Mouse (Mus musculus) hindbrain, postnatal 0 days (tissue): ENCODE data around the gene Ttll10. TPM values are rescaled to one million over a fixed set of nuclear protein-coding genes. Genes with fewer than 3 reads are reported as not detected.
A peak's percentile ranks its signal among the peaks of the same experiment; 100 is the strongest.

Source experiments
- ATAC-seq: fragments of 200-750 bp; cut with Nextera tagmentation; 2 replicates; pipeline ENCODE4 v1.8.0; 2017; ENCODE audit warnings: mild to moderate bottlenecking, moderate TSS enrichment, moderate library complexity
- DNase-seq: peaks from one replicate; pipeline ENCODE4 v3.0.0-alpha.2; 2015; ENCODE audit warnings: low spot score
- H3K27ac ChIP-seq: fragments of 300-500 bp; sonication (generic); 2 replicates; pipeline ENCODE4 v1.5.1; 2014; ENCODE audit warnings: mild to moderate bottlenecking
- H3K27me3 ChIP-seq: fragments of 300-500 bp; sonication (generic); 2 replicates; pipeline ENCODE4 v1.6.1; 2014; ENCODE audit warnings: low read length, mixed read lengths; ENCODE audit not compliant: insufficient read depth
- H3K36me3 ChIP-seq: fragments of 300-500 bp; sonication (generic); 2 replicates; pipeline ENCODE4 v1.6.1; 2014; ENCODE audit warnings: low read length, mixed read lengths; ENCODE audit not compliant: insufficient read depth
- H3K4me1 ChIP-seq: fragments of 300-500 bp; sonication (generic); 2 replicates; pipeline ENCODE4 v1.6.1; 2014; ENCODE audit warnings: antibody characterized with exemption, low read length, mixed read lengths; ENCODE audit not compliant: insufficient read depth
- H3K4me2 ChIP-seq: fragments of 300-500 bp; sonication (generic); 2 replicates; pipeline ENCODE4 v1.6.1; 2014; ENCODE audit warnings: low read depth, mild to moderate bottlenecking, low read length, moderate library complexity, mixed read lengths
- H3K4me3 ChIP-seq: fragments of 300-500 bp; sonication (generic); 2 replicates; pipeline ENCODE4 v1.5.1; 2014; ENCODE audit warnings: low read length
- H3K9ac ChIP-seq: fragments of 300-500 bp; sonication (generic); replicated peaks from 2 replicates; pipeline ENCODE4 v1.6.1; 2014; ENCODE audit warnings: mild to moderate bottlenecking, low read length, moderate library complexity, mixed read lengths
- H3K9me3 ChIP-seq: fragments of 300-500 bp; sonication (generic); 2 replicates; pipeline ENCODE4 v1.6.1; 2016; ENCODE audit warnings: low read length, mixed read lengths
- CTCF ChIP-seq: IDR thresholded peaks from 2 replicates; pipeline ENCODE4 v1.5.1; 2016; ENCODE audit warnings: antibody characterized with exemption, control low read depth, low read depth
- WGBS: fragments of 180-500 bp; shearing (Covaris S2); extraction: QIAGEN DNeasy Blood & Tissue Kit; methylation state at CpG from one replicate; pipeline ENCODE4 v1.1.7; 2014; 5-methylcytosine and 5-hydroxymethylcytosine counted together
- polyA plus RNA-seq: library from polyadenylated mRNA; unstranded; fragments of >200 nt; fragmentation: Nextera tagmentation; extraction: Ambion mirVana; gene quantifications from 2 replicates; pipeline ENCODE4 v1.2.1, GENCODE M21; 2015
- total RNA-seq: library from RNA; depleted of rRNA; stranded (reverse); fragments of >200 nt; gene quantifications from 2 replicates; pipeline ENCODE4 v1.2.3, GENCODE M21; 2014

Ttll10 gene
- total and polyA plus RNA-seq, 2 experiments from 2014 or later, result 0.08 to 0.26 TPM

GRCm38 (mm10) chr4:156067256-156067949 is 8.2 kb upstream of the Ttll10 start:
- DNase-seq, result no peak
- 67% methylated on average over 5 of the region's 5 CpGs for WGBS
- ATAC-seq, result no peak

GRCm38 (mm10) chr4:156065156-156065894 is 6.1 kb upstream of the Ttll10 start:
- Histone ChIP-seq H3K9me3 (no peaks in the 10 kb centered on the region), H3K27ac (no peak overlapping the region), H3K4me3 (no peak overlapping the region), H3K36me3 (no peaks in the 10 kb centered on the region), H3K9ac (no peak overlapping the region), H3K4me2 (no peak overlapping the region), H3K4me1 (no peaks in the 10 kb centered on the region), H3K27me3 (no peaks in the 10 kb centered on the region)
- 89% methylated on average over 10 of the region's 10 CpGs for WGBS
- TF ChIP-seq CTCF, result no peak
- no peak for DNase-seq
- no peak for ATAC-seq

More at GRCm38 (mm10) chr4:156067256-156067949, 8.2 kb upstream of the Ttll10 start:
- Histone ChIP-seq H3K27me3 (no peaks in the 10 kb centered on the region), H3K9ac (no peak overlapping the region), H3K36me3 (no peaks in the 10 kb centered on the region), H3K4me2 (no peak overlapping the region), H3K4me3 (no peak overlapping the region), H3K4me1 (no peaks in the 10 kb centered on the region), H3K9me3 (no peaks in the 10 kb centered on the region), H3K27ac (no peak overlapping the region)
- TF ChIP-seq CTCF, result no peak

GRCm38 (mm10) chr4:156064510-156064897 is 5.3 kb upstream of the Ttll10 start:
- DNase-seq, result no peak
- Histone ChIP-seq H3K4me2 (no peak overlapping the region), H3K9me3 (no peaks in the 10 kb centered on the region), H3K27ac (no peak overlapping the region), H3K36me3 (no peaks in the 10 kb centered on the region), H3K27me3 (no peaks in the 10 kb centered on the region), H3K9ac (no peak overlapping the region), H3K4me3 (no peak overlapping the region), H3K4me1 (no peaks in the 10 kb centered on the region)
- WGBS, result 87% methylated on average over 9 of the region's 9 CpGs
- ATAC-seq, result no peak
- no peak for TF ChIP-seq CTCF

GRCm38 (mm10) chr4:156063861-156064509 is 4.8 kb upstream of the Ttll10 start:
- 2% methylated on average over 4 of the region's 4 CpGs for WGBS
- Histone ChIP-seq H3K4me2 (no peak overlapping the region), H3K4me3 (no peak overlapping the region), H3K4me1 (no peaks in the 10 kb centered on the region), H3K27me3 (no peaks in the 10 kb centered on the region), H3K9me3 (no peaks in the 10 kb centered on the region), H3K9ac (no peak overlapping the region), H3K36me3 (no peaks in the 10 kb centered on the region), H3K27ac (no peak overlapping the region)
- no peak for TF ChIP-seq CTCF
- peak; percentile 11 for DNase-seq
- no peak for ATAC-seq

GRCm38 (mm10) chr4:156059713-156060112 is 499 bp upstream of the Ttll10 start:
- ATAC-seq (no peak), DNase-seq (no peak)
- Histone ChIP-seq H3K4me1 (no peaks in the 10 kb centered on the region), H3K4me3 (no peak overlapping the region), H3K4me2 (no peak overlapping the region), H3K36me3 (no peaks in the 10 kb centered on the region), H3K27me3 (no peaks in the 10 kb centered on the region), H3K9ac (no peak overlapping the region), H3K27ac (no peak overlapping the region), H3K9me3 (no peaks in the 10 kb centered on the region)
- WGBS, result 37% methylated on average over 10 of the region's 10 CpGs
- no peak for TF ChIP-seq CTCF

- 77% methylated on average over 9 of the region's 9 CpGs for WGBS
- H3K4me2 ChIP-seq, result no peak overlapping the region
- ATAC-seq, result no peak
- no peaks in the 10 kb centered on the region for H3K27me3 ChIP-seq
- H3K27ac ChIP-seq, result no peak overlapping the region
- no peaks in the 10 kb centered on the region for H3K36me3 ChIP-seq
- H3K9me3 ChIP-seq, result no peaks in the 10 kb centered on the region
- no peak for DNase-seq
- no peaks in the 10 kb centered on the region for H3K4me1 ChIP-seq
- H3K4me3 ChIP-seq, result no peak overlapping the region
- H3K9ac ChIP-seq, result no peak overlapping the region
- TF ChIP-seq CTCF, result no peak
These were observed 388 bp downstream of the Ttll10 start for GRCm38 (mm10) chr4:156058826-156059225.

- H3K4me2 ChIP-seq, result no peak overlapping the region
- H3K4me3 ChIP-seq, result no peak overlapping the region
- H3K36me3 ChIP-seq, result no peaks in the 10 kb centered on the region
- no peak overlapping the region for H3K9ac ChIP-seq
- H3K27ac ChIP-seq, result no peak overlapping the region
- 66% methylated on average over 10 of the region's 10 CpGs for WGBS
- H3K9me3 ChIP-seq, result no peaks in the 10 kb centered on the region
- no peaks in the 10 kb centered on the region for H3K27me3 ChIP-seq
- no peaks in the 10 kb centered on the region for H3K4me1 ChIP-seq
- no peak for ATAC-seq
- TF ChIP-seq CTCF, result no peak
- no peak for DNase-seq
These were observed 1.5 kb downstream of the Ttll10 start for GRCm38 (mm10) chr4:156057702-156058101.
